Mouse (Mus musculus) forelimb bud, embryonic 11.5 days (tissue): ENCODE results near the gene Slc22a13.

Experiments
- DNase-seq: peaks from one replicate; pipeline ENCODE4 v3.0.0-alpha.2; 2012; ENCODE audit warnings: low read depth, low spot score

Gene Slc22a13

GRCm38 (mm10) chr9:119201653-119202052, 7.2 kb downstream of the Slc22a13 start:
- no peak for DNase-seq

GRCm38 (mm10) chr9:119199151-119199861, 9.6 kb downstream of the Slc22a13 start:
- no peak for DNase-seq

- DNase-seq, result peak; percentile 25
Measured at GRCm38 (mm10) chr9:119192202-119192990, 16.5 kb downstream of the Slc22a13 start.

- DNase-seq, result no peak
Measured at GRCm38 (mm10) chr9:119181241-119181728, 27.6 kb downstream of the Slc22a13 start.

GRCm38 (mm10) chr9:119179292-119179691, 29.6 kb downstream of the Slc22a13 start:
- no peak for DNase-seq

GRCm38 (mm10) chr9:119167608-119168007, 41.3 kb downstream of the Slc22a13 start:
- no peak for DNase-seq

GRCm38 (mm10) chr9:119165548-119165947, 43.4 kb downstream of the Slc22a13 start:
- no peak for DNase-seq

- DNase-seq, result no peak
Measured at GRCm38 (mm10) chr9:119164743-119165142, 44.2 kb downstream of the Slc22a13 start.

GRCm38 (mm10) chr9:119160689-119161088, 48.2 kb downstream of the Slc22a13 start:
- no peak for DNase-seq

GRCm38 (mm10) chr9:119158861-119159260, 50.0 kb downstream of the Slc22a13 start, which contains the start of gene Gm47289:
Gene Gm47289 (plus strand): TSS chr9:119159161.
- no peak for DNase-seq

GRCm38 (mm10) chr9:119156278-119157201, 52.4 kb downstream of the Slc22a13 start, which contains the start of gene Acaa1b:
Gene Acaa1b (minus strand): TSS chr9:119157093.
- peak; percentile 73 for DNase-seq

GRCm38 (mm10) chr9:119155826-119156225, 53.1 kb downstream of the Slc22a13 start:
- DNase-seq, result no peak

- no peak for DNase-seq
Measured at GRCm38 (mm10) chr9:119155416-119155815, 53.5 kb downstream of the Slc22a13 start.

- DNase-seq, result no peak
Measured at GRCm38 (mm10) chr9:119151751-119152150, 57.1 kb downstream of the Slc22a13 start.

GRCm38 (mm10) chr9:119149601-119150000, 59.3 kb downstream of the Slc22a13 start:
- peak; percentile 79 for DNase-seq

- DNase-seq, result no peak
Measured at GRCm38 (mm10) chr9:119146098-119146770, 62.7 kb downstream of the Slc22a13 start.

GRCm38 (mm10) chr9:119145638-119146037, 63.3 kb downstream of the Slc22a13 start:
- no peak for DNase-seq

GRCm38 (mm10) chr9:119145137-119145536, 63.8 kb downstream of the Slc22a13 start:
- DNase-seq, result no peak

GRCm38 (mm10) chr9:119144696-119145095, 64.2 kb downstream of the Slc22a13 start:
- no peak for DNase-seq

- DNase-seq, result no peak
Measured at GRCm38 (mm10) chr9:119143372-119143771, 65.5 kb downstream of the Slc22a13 start.
